Comparison of ENCODE assay signal across 9 mouse cellular contexts in genomic region chr3:88410645-88411031, GRCm38 (mm10). TPM values are rescaled to one million over a fixed set of nuclear protein-coding genes. Genes with fewer than 3 reads are reported as not detected.
DNase-seq lines count a peak whose midpoint lies in the region; ATAC-seq and TF ChIP-seq lines count a peak whose summit lies in the region.
"Had no signal": no experiment of that assay in that cellular context is flagged by ENCODE, and none has a peak within 500 bp of the region (broad histone marks: within the 10 kb centered on the region; RNA-seq: fewer than 3 reads in every experiment).

No protein-coding gene starts in this region.

- no peaks in the 10 kb centered on the region for H3K9me3 ChIP-seq in neural tube, embryonic 11.5 days (ENCODE audit: control insufficient read depth, low read length)
- no peaks in the 10 kb centered on the region for H3K9me3 ChIP-seq in kidney, embryonic 16.5 days (ENCODE audit: low read length)
- no peaks in the 10 kb centered on the region for H3K9me3 ChIP-seq in midbrain, embryonic 14.5 days (ENCODE audit: control insufficient read depth, low read length)

- no peak overlapping the region for H3K9ac ChIP-seq in neural tube, embryonic 11.5 days (ENCODE audit: low read length)
- peak overlapping the region; percentile 92 for H3K9ac ChIP-seq in kidney, embryonic 16.5 days (replicated peaks; ENCODE audit: low read length)
- H3K9ac ChIP-seq in midbrain, embryonic 14.5 days (replicated peaks; ENCODE audit: low read length) = peak overlapping the region; percentile 68

- no peak for ATAC-seq in neural tube, embryonic 11.5 days (ENCODE audit: insufficient read depth, low FRiP score, low TSS enrichment)
- no peak; the same call in 1 of the 2 replicates for ATAC-seq in kidney, embryonic 16.5 days (ENCODE audit: low FRiP score, low TSS enrichment)
- no peak for ATAC-seq in midbrain, embryonic 14.5 days (ENCODE audit: low FRiP score, low TSS enrichment)

- 24% methylated on average over 7 of the region's 7 CpGs for WGBS in neural tube, embryonic 11.5 days
- WGBS in kidney, embryonic 16.5 days = 24% methylated on average over 7 of the region's 7 CpGs
- 31% methylated on average over 7 of the region's 7 CpGs for WGBS in midbrain, embryonic 14.5 days

- DNase-seq in neural tube, embryonic 11.5 days (ENCODE audit: low spot score) = no peak
- DNase-seq in neural tube, embryonic 10.5 days (ENCODE audit: extremely low spot score, low spot score) = no peak
- DNase-seq in midbrain, embryonic 14.5 days = no peak
- DNase-seq in layer of hippocampus, adult 8-10 months (ENCODE audit: low spot score in 2 of 2) = no peak
- no peak for DNase-seq in B cell, adult 2 months
- no peak for DNase-seq in cerebellum, adult 8-10 months

- TF ChIP-seq POLR2A in embryonic fibroblast, embryonic 13.5 days (IDR thresholded peaks at IDR 0.05; ENCODE audit: low read depth, low read length) = no peak

- H3K4me1 ChIP-seq in neural tube, embryonic 11.5 days (ENCODE audit: control insufficient read depth, insufficient read depth, low read length) = peaks cover 3% of the 10 kb centered on the region; the same call in 1 of the 2 replicates
- peaks cover 16% of the 10 kb centered on the region; the same call in 1 of the 2 replicates for H3K4me1 ChIP-seq in embryonic fibroblast, embryonic 13.5 days (ENCODE audit: control insufficient read depth, insufficient read depth, low read length)
- peaks cover 30% of the 10 kb centered on the region for H3K4me1 ChIP-seq in kidney, embryonic 16.5 days (ENCODE audit: insufficient read depth, low read length)
- H3K4me1 ChIP-seq in midbrain, embryonic 14.5 days (ENCODE audit: control insufficient read depth, insufficient read depth, low read length) = peaks cover 14% of the 10 kb centered on the region; the same call in 1 of the 2 replicates

- peak overlapping the region; percentile 60 for H3K4me3 ChIP-seq in neural tube, embryonic 11.5 days (ENCODE audit: low read depth, low read length)
- H3K4me3 ChIP-seq in embryonic fibroblast, embryonic 13.5 days (ENCODE audit: insufficient read depth, low read length) = no peak overlapping the region
- H3K4me3 ChIP-seq in kidney, embryonic 16.5 days (ENCODE audit: low read length) = peak overlapping the region; percentile 76
- H3K4me3 ChIP-seq in midbrain, embryonic 14.5 days (replicated peaks; ENCODE audit: low read depth, low read length) = peak overlapping the region; percentile 57

- no peaks in the 10 kb centered on the region for H3K27me3 ChIP-seq in neural tube, embryonic 11.5 days (ENCODE audit: control insufficient read depth, insufficient read depth, low read length)
- no peaks in the 10 kb centered on the region for H3K27me3 ChIP-seq in kidney, embryonic 16.5 days (ENCODE audit: insufficient read depth, low read length)
- H3K27me3 ChIP-seq in midbrain, embryonic 14.5 days (ENCODE audit: control insufficient read depth, insufficient read depth, low read length) = no peaks in the 10 kb centered on the region

- no peak overlapping the region for H3K27ac ChIP-seq in neural tube, embryonic 11.5 days (ENCODE audit: low read depth, low read length)
- peak overlapping the region; percentile 44 for H3K27ac ChIP-seq in embryonic fibroblast, embryonic 13.5 days (ENCODE audit: insufficient read depth, low read length)
- peak overlapping the region; percentile 98 for H3K27ac ChIP-seq in kidney, embryonic 16.5 days (ENCODE audit: low read length)
- H3K27ac ChIP-seq in midbrain, embryonic 14.5 days (replicated peaks; ENCODE audit: low read depth, low read length) = no peak overlapping the region

- no peak for TF ChIP-seq CTCF in embryonic fibroblast, embryonic 13.5 days (IDR thresholded peaks at IDR 0.05; ENCODE audit: borderline replicate concordance, insufficient read depth, low read length)

- peaks cover 4% of the 10 kb centered on the region; the same call in 1 of the 2 replicates for H3K36me3 ChIP-seq in neural tube, embryonic 11.5 days (ENCODE audit: control insufficient read depth, insufficient read depth, low read length)
- H3K36me3 ChIP-seq in kidney, embryonic 16.5 days (ENCODE audit: insufficient read depth, low read length) = peaks cover 17% of the 10 kb centered on the region
- peaks cover 33% of the 10 kb centered on the region for H3K36me3 ChIP-seq in midbrain, embryonic 14.5 days (ENCODE audit: control insufficient read depth, insufficient read depth, low read length)

- H3K4me2 ChIP-seq in neural tube, embryonic 11.5 days (ENCODE audit: low read depth) = peak overlapping the region; percentile 70
- H3K4me2 ChIP-seq in kidney, embryonic 16.5 days (replicated peaks; ENCODE audit: low read depth, low read length) = peak overlapping the region; percentile 51
- peak overlapping the region; percentile 72 for H3K4me2 ChIP-seq in midbrain, embryonic 14.5 days (ENCODE audit: low read length)

RNA-seq across cellular contexts. Expression of gene Pmf1, which starts 0.5 kb away (rescaled TPM):
- polyA plus RNA-seq in neural tube, embryonic 11.5 days (2014; fragmentation: Nextera tagmentation; extraction: Ambion mirVana) = 118 and 124 TPM in 2 replicates
- 24.4 and 29.9 TPM in 2 replicates for polyA plus RNA-seq in embryonic fibroblast, embryonic 13.5 days (2011; ENCODE audit: insufficient read length, low read depth, missing spikeins)
- 144 and 152 TPM in 2 replicates for polyA plus RNA-seq in kidney, embryonic 16.5 days (2015; fragmentation: Nextera tagmentation; extraction: Ambion mirVana)
- 24.9 and 28.3 TPM in 2 replicates for polyA plus RNA-seq in midbrain, embryonic 14.5 days (2014; fragmentation: Nextera tagmentation; extraction: Ambion mirVana)
- 1 to 10 TPM; 5.5 to 8.3 (median 6.0) TPM for total RNA-seq in layer of hippocampus, adult 8-10 months (2022)

RNA-seq across cellular contexts. Expression of gene Slc25a44, which starts 14.3 kb away (rescaled TPM):
- polyA plus RNA-seq in neural tube, embryonic 11.5 days (2014; fragmentation: Nextera tagmentation; extraction: Ambion mirVana) = 24.8 and 27.0 TPM in 2 replicates
- polyA plus RNA-seq in embryonic fibroblast, embryonic 13.5 days (2011; ENCODE audit: insufficient read length, low read depth, missing spikeins) = 15.9 and 20.1 TPM in 2 replicates
- polyA plus RNA-seq in kidney, embryonic 16.5 days (2015; fragmentation: Nextera tagmentation; extraction: Ambion mirVana) = 21.7 and 22.2 TPM in 2 replicates
- polyA plus RNA-seq in midbrain, embryonic 14.5 days (2014; fragmentation: Nextera tagmentation; extraction: Ambion mirVana) = 34.1 and 38.0 TPM in 2 replicates
- total RNA-seq in layer of hippocampus, adult 8-10 months (2022) = 10 to 100 TPM; 66.0 to 72.8 (median 68.6) TPM

RNA-seq across cellular contexts. Expression of gene Bglap, which starts 26.4 kb away (rescaled TPM):
- polyA plus RNA-seq in neural tube, embryonic 11.5 days (2014; fragmentation: Nextera tagmentation; extraction: Ambion mirVana) = not detected in 2 replicates
- polyA plus RNA-seq in embryonic fibroblast, embryonic 13.5 days (2011; ENCODE audit: insufficient read length, low read depth, missing spikeins) = not detected in 2 replicates
- polyA plus RNA-seq in kidney, embryonic 16.5 days (2015; fragmentation: Nextera tagmentation; extraction: Ambion mirVana) = 0.56 TPM in 1 of 2 replicates, not detected in the other
- polyA plus RNA-seq in midbrain, embryonic 14.5 days (2014; fragmentation: Nextera tagmentation; extraction: Ambion mirVana) = 0.66 TPM in 1 of 2 replicates, not detected in the other
- total RNA-seq in layer of hippocampus, adult 8-10 months (2022) = 1 to 10 TPM in 1 of 4 experiments, not detected in 3; 1.3 TPM
- total RNA-seq: common myeloid progenitor, adult 5-6 weeks had no signal

RNA-seq across cellular contexts. Expression of gene Bglap2, which starts 32.1 kb away (rescaled TPM):
- not detected in 2 replicates for polyA plus RNA-seq in neural tube, embryonic 11.5 days (2014; fragmentation: Nextera tagmentation; extraction: Ambion mirVana)
- polyA plus RNA-seq in embryonic fibroblast, embryonic 13.5 days (2011; ENCODE audit: insufficient read length, low read depth, missing spikeins) = not detected in 2 replicates
- polyA plus RNA-seq in kidney, embryonic 16.5 days (2015; fragmentation: Nextera tagmentation; extraction: Ambion mirVana) = not detected in 2 replicates
- not detected in 2 replicates for polyA plus RNA-seq in midbrain, embryonic 14.5 days (2014; fragmentation: Nextera tagmentation; extraction: Ambion mirVana)
- 1 to 10 TPM in 2 of 4 experiments, not detected in 2; 1.6 to 2.8 TPM for total RNA-seq in layer of hippocampus, adult 8-10 months (2022)
- total RNA-seq: common myeloid progenitor, adult 5-6 weeks had no signal

RNA-seq across cellular contexts. Expression of gene Bglap3, which starts 38.1 kb away (rescaled TPM):
- polyA plus RNA-seq in neural tube, embryonic 11.5 days (2014; fragmentation: Nextera tagmentation; extraction: Ambion mirVana) = 0.31 TPM in 1 of 2 replicates, not detected in the other
- polyA plus RNA-seq in embryonic fibroblast, embryonic 13.5 days (2011; ENCODE audit: insufficient read length, low read depth, missing spikeins) = not detected in 2 replicates
- 0.22 and 0.71 TPM in 2 replicates for polyA plus RNA-seq in kidney, embryonic 16.5 days (2015; fragmentation: Nextera tagmentation; extraction: Ambion mirVana)
- polyA plus RNA-seq in midbrain, embryonic 14.5 days (2014; fragmentation: Nextera tagmentation; extraction: Ambion mirVana) = not detected in 2 replicates
- total RNA-seq in layer of hippocampus, adult 8-10 months (2022) = 1 to 10 TPM; 1.0 to 2.5 (median 2.0) TPM
- total RNA-seq: common myeloid progenitor, adult 5-6 weeks had no signal

Comparison
In these comparisons a context has a peak if more than half of its experiments do, and no peak if none do; other contexts are left out.
1. H3K27ac ChIP-seq: peak in embryonic fibroblast, embryonic 13.5 days (single experiment) and kidney, embryonic 16.5 days (single experiment); none in neural tube, embryonic 11.5 days (single experiment) and midbrain, embryonic 14.5 days (single experiment).
2. Peak in every context shown above with its lines, with median percentiles within 50 percentile points of each other: H3K4me2 ChIP-seq.